Mouse (Mus musculus) lung, postnatal 0 days (tissue): ENCODE results near the gene Aprt. TPM values are rescaled to one million over a fixed set of nuclear protein-coding genes. Genes with fewer than 3 reads are reported as not detected.

ENCODE experiments used
- ATAC-seq: fragments of 200-750 bp; cut with Nextera tagmentation; 2 replicates; pipeline ENCODE4 v1.8.0; 2017; ENCODE audit warnings: moderate library complexity
- DNase-seq: peaks from one replicate; pipeline ENCODE4 v3.0.0-alpha.2; 2016; ENCODE audit warnings: low spot score
- H3K27ac ChIP-seq: fragments of 300-500 bp; sonication (generic); 2 replicates; pipeline ENCODE4 v1.5.1; 2014; ENCODE audit warnings: antibody characterized with exemption, mild to moderate bottlenecking, low read length, mixed read lengths
- H3K27me3 ChIP-seq: fragments of 300-500 bp; sonication (generic); replicated peaks from 2 replicates; pipeline ENCODE4 v1.6.1; 2014; ENCODE audit warnings: low read length, mixed read lengths; ENCODE audit not compliant: insufficient read depth
- H3K36me3 ChIP-seq: fragments of 300-500 bp; sonication (generic); 2 replicates; pipeline ENCODE4 v1.6.1; 2014; ENCODE audit warnings: low read length, mixed read lengths; ENCODE audit not compliant: insufficient read depth
- H3K4me1 ChIP-seq: fragments of 300-500 bp; sonication (generic); 2 replicates; pipeline ENCODE4 v1.6.1; 2014; ENCODE audit warnings: antibody characterized with exemption, low read depth, low read length, mixed read lengths; ENCODE audit not compliant: insufficient read depth
- H3K4me2 ChIP-seq: fragments of 300-500 bp; sonication (generic); replicated peaks from 2 replicates; pipeline ENCODE4 v1.6.1; 2014; ENCODE audit warnings: low read depth, mild to moderate bottlenecking, low read length, moderate library complexity, mixed read lengths
- H3K4me3 ChIP-seq: fragments of 300-500 bp; sonication (generic); 2 replicates; pipeline ENCODE4 v1.5.1; 2014; ENCODE audit warnings: low read depth, low read length
- H3K9ac ChIP-seq: fragments of 300-500 bp; sonication (generic); replicated peaks from 2 replicates; pipeline ENCODE4 v1.6.1; 2014; ENCODE audit warnings: low read depth, mild to moderate bottlenecking
- H3K9me3 ChIP-seq: fragments of 300-500 bp; sonication (generic); 2 replicates; pipeline ENCODE4 v1.6.1; 2016; ENCODE audit warnings: low read length, mixed read lengths
- CTCF ChIP-seq: IDR thresholded peaks from 2 replicates; pipeline ENCODE4 v1.5.1; 2016; ENCODE audit warnings: antibody characterized with exemption, mild to moderate bottlenecking
- EP300 ChIP-seq: IDR thresholded peaks from 2 replicates; pipeline ENCODE4 v1.6.1; 2016; ENCODE audit warnings: antibody characterized with exemption, mild to moderate bottlenecking, control low read depth
- WGBS: fragments of 180-500 bp; shearing (Covaris S2); extraction: QIAGEN DNeasy Blood & Tissue Kit; methylation state at CpG from one replicate; pipeline ENCODE4 v1.1.7; 2014; 5-methylcytosine and 5-hydroxymethylcytosine counted together
- polyA plus RNA-seq: library from polyadenylated mRNA; unstranded; fragments of >200 nt; fragmentation: Nextera tagmentation; extraction: Ambion mirVana; gene quantifications from 2 replicates; pipeline ENCODE4 v1.2.1, GENCODE M21; 2015

Aprt gene
- polyA plus RNA-seq, 1 experiment from 2014 or later: 206 TPM

DNA sequence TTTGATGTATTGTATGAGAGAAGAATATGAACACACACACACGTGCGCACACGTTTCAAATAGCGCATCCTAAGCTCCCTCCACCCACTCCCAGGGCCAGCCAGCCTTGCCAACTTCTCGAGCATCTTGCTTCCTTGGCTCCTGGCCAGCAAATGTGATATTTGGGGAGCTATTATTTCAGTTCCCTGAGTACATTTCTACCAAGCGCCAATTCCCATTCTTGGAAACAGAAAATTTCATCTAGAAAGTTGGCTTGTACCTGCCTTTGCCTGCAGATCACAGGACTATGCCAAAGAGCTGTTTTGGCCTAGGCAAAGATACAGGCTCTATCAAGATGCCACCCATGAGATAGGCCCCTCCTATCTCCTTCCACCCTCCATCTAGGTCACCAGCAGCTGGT lies 21.9 kb downstream of the Aprt start:
- H3K9me3 ChIP-seq: no peaks in the 10 kb centered on the region
- no peak for TF ChIP-seq EP300
- TF ChIP-seq CTCF: no peak
- H3K27ac ChIP-seq: no peak overlapping the region
- DNase-seq (no peak), ATAC-seq (no peak)
- H3K4me2 ChIP-seq: no peak overlapping the region
- H3K9ac ChIP-seq: no peak overlapping the region
- no peaks in the 10 kb centered on the region for H3K36me3 ChIP-seq
- H3K4me1 ChIP-seq: peaks cover 16% of the 10 kb centered on the region
- H3K4me3 ChIP-seq: no peak overlapping the region
- WGBS: 51% methylated on average over 6 of the region's 6 CpGs
- H3K27me3 ChIP-seq: no peaks in the 10 kb centered on the region

- 13% methylated on average over 37 of the region's 56 CpGs for WGBS
- TF ChIP-seq EP300: no peak
- TF ChIP-seq CTCF: peak; percentile 100
- no peaks in the 10 kb centered on the region for H3K9me3 ChIP-seq
- H3K4me2 ChIP-seq: peak within 1 kb of the TSS; percentile 84
- ATAC-seq (peak; percentile 91), DNase-seq (peak; percentile 94)
- H3K4me3 ChIP-seq: peak within 1 kb of the TSS; percentile 83
- peak within 1 kb of the TSS; percentile 93 for H3K27ac ChIP-seq
- H3K27me3 ChIP-seq: no peaks in the 10 kb centered on the region
- H3K9ac ChIP-seq: peak within 1 kb of the TSS; percentile 84
- H3K4me1 ChIP-seq: peaks cover 23% of the 10 kb centered on the region
- no peaks in the 10 kb centered on the region for H3K36me3 ChIP-seq
Measured at GRCm38 (mm10) chr8:122551265-122552051, 25.3 kb downstream of the Aprt start, which contains the start of gene Piezo1. TSS of gene Piezo1 (minus strand) at chr8:122551329.

- peak; percentile 25; the same call in 1 of the 2 replicates for ATAC-seq
- Histone ChIP-seq H3K9ac (peak overlapping the region; percentile 84), H3K4me2 (peak overlapping the region; percentile 84), H3K4me1 (peaks cover 25% of the 10 kb centered on the region), H3K36me3 (no peaks in the 10 kb centered on the region), H3K27me3 (no peaks in the 10 kb centered on the region), H3K27ac (peak overlapping the region; percentile 93), H3K4me3 (peak overlapping the region; percentile 83), H3K9me3 (no peaks in the 10 kb centered on the region)
- no peak for DNase-seq
- no peak for TF ChIP-seq EP300
- TF ChIP-seq CTCF: no peak
- WGBS: 0% methylated on average over 3 of the region's 43 CpGs
Measured at GRCm38 (mm10) chr8:122550995-122551264, 25.8 kb downstream of the Aprt start.

DNA sequence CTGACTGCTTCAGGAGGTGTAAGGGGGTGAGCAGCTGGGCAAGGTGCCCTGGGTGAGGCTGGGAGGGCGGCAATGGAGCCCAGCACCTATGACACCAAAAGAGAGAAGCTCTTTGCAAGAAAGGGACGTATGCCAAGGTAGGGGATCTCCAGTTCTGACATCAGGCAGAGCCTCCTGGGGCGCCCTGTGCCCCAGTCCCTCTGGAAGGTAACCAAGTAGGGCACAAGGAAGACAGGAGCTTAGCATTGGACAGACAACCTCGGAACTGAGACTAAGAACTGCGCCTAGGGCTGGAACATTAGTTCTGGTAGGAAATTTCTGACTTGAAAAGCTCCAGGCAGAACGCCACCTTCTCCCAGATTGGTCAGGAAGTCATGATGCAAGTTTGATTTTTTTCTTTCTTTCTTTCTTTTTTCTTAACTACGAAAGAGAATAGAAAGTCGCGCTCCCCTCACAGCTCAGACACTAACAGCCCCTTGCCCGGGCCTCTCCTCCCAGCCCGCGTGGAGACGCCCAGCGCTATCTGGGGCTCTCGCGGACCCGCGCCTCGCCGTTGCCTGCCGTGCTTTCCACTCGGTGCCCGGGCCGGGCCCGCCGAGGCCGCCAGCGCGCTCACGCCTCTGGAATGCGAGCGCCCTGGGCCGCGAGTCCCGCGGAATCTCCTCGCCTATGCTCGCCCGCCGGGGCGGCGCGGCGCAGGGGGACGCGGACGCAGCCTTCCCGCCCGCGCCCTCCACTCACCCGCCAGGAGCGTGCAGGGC lies 26.3 kb downstream of the Aprt start:
- Histone ChIP-seq H3K9me3 (no peaks in the 10 kb centered on the region), H3K27ac (peak overlapping the region; percentile 93), H3K36me3 (no peaks in the 10 kb centered on the region), H3K9ac (peak overlapping the region; percentile 84), H3K4me3 (peak overlapping the region; percentile 83), H3K4me1 (peaks cover 28% of the 10 kb centered on the region), H3K4me2 (peak overlapping the region; percentile 84), H3K27me3 (no peaks in the 10 kb centered on the region)
- TF ChIP-seq CTCF: no peak
- no peak for TF ChIP-seq EP300
- peak; percentile 52 for ATAC-seq
- DNase-seq: peak; percentile 78
- 2% methylated on average over 40 of the region's 52 CpGs for WGBS

DNA sequence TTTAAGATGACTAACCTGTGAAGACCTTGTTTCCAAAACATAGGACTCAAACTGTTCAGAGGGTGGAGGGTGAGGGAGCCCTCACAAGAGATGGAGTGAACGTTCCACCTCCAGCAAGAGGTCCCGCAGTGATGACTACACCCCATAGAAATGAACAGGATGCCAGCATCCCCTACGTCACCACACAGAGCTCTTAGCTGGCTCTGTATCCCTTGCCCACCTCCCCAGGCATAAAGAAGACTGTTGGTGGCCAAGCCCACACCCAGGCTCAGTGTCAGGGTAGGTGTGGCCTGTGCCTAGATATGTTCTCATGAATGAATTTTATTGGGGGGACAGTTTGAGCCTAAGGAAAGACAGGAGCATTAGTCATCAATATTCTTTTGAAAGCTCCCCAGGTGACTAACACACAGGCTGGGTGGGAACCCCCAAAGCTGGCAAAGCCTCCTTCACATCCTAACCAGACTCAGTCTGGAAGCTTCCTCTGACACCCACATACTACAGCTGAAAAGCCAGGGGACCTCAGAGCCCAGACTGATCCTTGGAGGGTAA lies 27.7 kb downstream of the Aprt start:
- Histone ChIP-seq H3K36me3 (no peaks in the 10 kb centered on the region), H3K27me3 (no peaks in the 10 kb centered on the region), H3K4me3 (peak overlapping the region; percentile 83), H3K4me1 (peaks cover 28% of the 10 kb centered on the region), H3K9me3 (no peaks in the 10 kb centered on the region), H3K9ac (no peak overlapping the region), H3K4me2 (peak overlapping the region; percentile 84), H3K27ac (peak overlapping the region; percentile 23; the same call in 1 of the 2 replicates)
- no peak for TF ChIP-seq EP300
- TF ChIP-seq CTCF: no peak
- 62% methylated on average over 3 of the region's 3 CpGs for WGBS
- DNase-seq (peak; percentile 32), ATAC-seq (no peak)

DNA sequence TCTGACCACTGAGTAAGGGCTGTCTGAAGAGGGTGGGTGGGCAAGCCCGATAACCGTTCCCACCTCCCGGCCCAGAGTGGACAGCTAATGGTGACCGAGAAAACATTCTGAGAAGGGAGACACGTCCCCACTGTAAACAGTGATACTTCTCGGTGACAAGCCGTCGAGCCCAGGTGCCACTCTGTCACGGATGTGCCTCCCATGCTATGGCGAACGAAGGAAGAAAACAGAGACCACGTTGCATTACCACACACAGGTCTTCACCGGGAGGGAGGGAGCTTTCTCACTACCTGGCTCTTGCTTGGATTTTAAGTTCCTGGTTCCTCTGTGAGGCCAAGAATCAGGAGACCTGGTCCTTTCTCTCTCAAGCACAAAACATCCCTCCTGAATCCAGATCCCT lies 28.4 kb downstream of the Aprt start:
- Histone ChIP-seq H3K9me3 (no peaks in the 10 kb centered on the region), H3K36me3 (no peaks in the 10 kb centered on the region), H3K27ac (peak overlapping the region; percentile 85; the same call in 1 of the 2 replicates), H3K4me1 (peaks cover 28% of the 10 kb centered on the region), H3K9ac (no peak overlapping the region), H3K4me3 (no peak overlapping the region), H3K4me2 (peak overlapping the region; percentile 84), H3K27me3 (no peaks in the 10 kb centered on the region)
- DNase-seq (no peak), ATAC-seq (no peak)
- 47% methylated on average over 13 of the region's 13 CpGs for WGBS
- no peak for TF ChIP-seq CTCF
- TF ChIP-seq EP300: no peak
